Mouse (Mus musculus) CH12.LX (cell line): ENCODE measurements around the gene B4gat1. TPM values are rescaled to one million over a fixed set of nuclear protein-coding genes. Genes with fewer than 3 reads are reported as not detected.

Experiments used
- DNase-seq: peaks from one replicate; pipeline ENCODE4 v3.0.0-alpha.2; 2013; ENCODE audit errors: extremely low read depth
- H3K27ac ChIP-seq: 2 replicates; pipeline ENCODE4 v1.5.1; 2012; ENCODE audit warnings: low read depth, mild to moderate bottlenecking, control low read depth, moderate library complexity; ENCODE audit not compliant: insufficient read depth
- H3K27me3 ChIP-seq: replicated peaks from 2 replicates; pipeline ENCODE3; 2012; ENCODE audit warnings: inconsistent platforms
- H3K36me3 ChIP-seq, 2 experiments: replicated peaks in 1 of 2; 2 replicates each; pipeline versions ENCODE3 to v1.6.1; 2012; ENCODE audit warnings: inconsistent platforms in 1 of 2, low read length in 1 of 2, mild to moderate bottlenecking in 1 of 2, mixed read lengths in 1 of 2, moderate library complexity in 1 of 2; ENCODE audit not compliant: control insufficient read depth in 1 of 2, insufficient read depth in 1 of 2
- H3K4me1 ChIP-seq, 2 experiments: 2 replicates each; pipeline ENCODE4 v1.6.1; 2012; ENCODE audit warnings: inconsistent platforms in 1 of 2, moderate library complexity in 1 of 2; ENCODE audit not compliant: insufficient read depth in 2 of 2, control insufficient read depth in 1 of 2
- H3K4me2 ChIP-seq: 2 replicates; pipeline ENCODE4 v1.6.1; 2012; ENCODE audit warnings: low read depth, mild to moderate bottlenecking, control low read depth; ENCODE audit not compliant: poor library complexity, insufficient read depth, severe bottlenecking
- H3K4me3 ChIP-seq, 3 experiments: fragments of 150-350 bp in 1 of 3; sonication (generic) in 1 of 3; replicated peaks in 1 of 3; 2 replicates each; pipeline versions ENCODE3 to v1.5.1; 2011 to 2012; ENCODE audit warnings: low read depth in 2 of 3, low read length in 2 of 3, mild to moderate bottlenecking in 2 of 3, moderate library complexity in 2 of 3, control low read depth in 1 of 3, improper control_type of control experiment in 1 of 3, inconsistent platforms in 1 of 3, mixed read lengths in 1 of 3; ENCODE audit not compliant: poor library complexity in 1 of 3
- H3K79me2 ChIP-seq: replicated peaks from 2 replicates; pipeline ENCODE4 v1.6.1; 2012; ENCODE audit warnings: mild to moderate bottlenecking, moderate library complexity; ENCODE audit not compliant: control insufficient read depth, poor library complexity, insufficient read depth, severe bottlenecking; ENCODE audit errors: extremely low read depth
- H3K9ac ChIP-seq: 2 replicates; pipeline ENCODE4 v1.6.1; 2012; ENCODE audit warnings: low read depth, mild to moderate bottlenecking, control low read depth, moderate library complexity; ENCODE audit not compliant: insufficient read depth
- H3K9me3 ChIP-seq: replicated peaks from 2 replicates; pipeline ENCODE3; 2012; ENCODE audit warnings: low read length, inconsistent platforms, mixed read lengths
- BHLHE40 ChIP-seq: IDR thresholded peaks from 2 replicates; pipeline ENCODE4 v1.6.1; 2011; ENCODE audit warnings: mild to moderate bottlenecking, low read depth, low read length, improper control_type of control experiment
- CTCF ChIP-seq, 2 experiments: IDR thresholded peaks in 1 of 2; conservative IDR thresholded peaks in 1 of 2; 2 replicates each; pipeline ENCODE4 v1.5.1; 2011 to 2012; ENCODE audit warnings: low read depth in 2 of 2, low read length in 2 of 2, improper control_type of control experiment in 1 of 2, inconsistent platforms in 1 of 2, mild to moderate bottlenecking in 1 of 2, moderate library complexity in 1 of 2
- ELF1 ChIP-seq: IDR thresholded peaks from 2 replicates; pipeline ENCODE4 v1.6.1; 2014; ENCODE audit warnings: low read depth, mild to moderate bottlenecking, inconsistent platforms, low read length, improper control_type of control experiment
- EP300 ChIP-seq: IDR thresholded peaks from 2 replicates; pipeline ENCODE4 v1.6.1; 2011; ENCODE audit warnings: low read length, improper control_type of control experiment
- HCFC1 ChIP-seq: IDR thresholded peaks from 2 replicates; pipeline ENCODE4 v1.6.1; 2012; ENCODE audit warnings: low read depth, mild to moderate bottlenecking, inconsistent platforms, low read length, improper control_type of control experiment
- JUND ChIP-seq: conservative IDR thresholded peaks from 2 replicates; pipeline ENCODE4 v1.6.1; 2011; ENCODE audit warnings: low read depth, low read length, improper control_type of control experiment
- KAT2A ChIP-seq: IDR thresholded peaks from 2 replicates; pipeline ENCODE4 v1.6.1; 2012; ENCODE audit warnings: low read length, improper control_type of control experiment, inconsistent platforms; ENCODE audit not compliant: insufficient replicate concordance
- MAFK ChIP-seq: IDR thresholded peaks from 2 replicates; pipeline ENCODE4 v1.6.1; 2011; ENCODE audit warnings: low read length, improper control_type of control experiment; ENCODE audit not compliant: insufficient replicate concordance
- MAX ChIP-seq: IDR thresholded peaks from 2 replicates; pipeline ENCODE4 v1.6.1; 2011; ENCODE audit warnings: low read length, improper control_type of control experiment
- MEF2A ChIP-seq: IDR thresholded peaks from 2 replicates; pipeline ENCODE4 v1.6.1; 2014; ENCODE audit warnings: low read depth, mild to moderate bottlenecking, inconsistent platforms, low read length, improper control_type of control experiment, borderline replicate concordance
- MXI1 ChIP-seq: IDR thresholded peaks from 2 replicates; pipeline ENCODE4 v1.6.1; 2011; ENCODE audit warnings: mild to moderate bottlenecking, low read depth, low read length, improper control_type of control experiment
- MYC ChIP-seq: IDR thresholded peaks from 2 replicates; pipeline ENCODE4 v1.6.1; 2011; ENCODE audit warnings: low read depth, mild to moderate bottlenecking, improper control_type of control experiment, low read length
- NELFE ChIP-seq: IDR thresholded peaks from 2 replicates; pipeline ENCODE4 v1.6.1; 2011; ENCODE audit warnings: low read depth, low read length, improper control_type of control experiment
- NRF1 ChIP-seq: IDR thresholded peaks from 2 replicates; pipeline ENCODE4 v1.6.1; 2014; ENCODE audit warnings: low read depth, mild to moderate bottlenecking, inconsistent platforms, low read length, improper control_type of control experiment, moderate library complexity
- PAX5 ChIP-seq: IDR thresholded peaks from 2 replicates; pipeline ENCODE4 v1.6.1; 2012; ENCODE audit warnings: low read length, inconsistent platforms, mixed read lengths
- POLR2A ChIP-seq: IDR thresholded peaks from 2 replicates; pipeline ENCODE4 v1.6.1; 2011; ENCODE audit warnings: low read depth, mild to moderate bottlenecking, improper control_type of control experiment, low read length
- RAD21 ChIP-seq: IDR thresholded peaks from 2 replicates; pipeline ENCODE4 v1.6.1; 2011; ENCODE audit warnings: low read depth, mild to moderate bottlenecking, low read length, improper control_type of control experiment, moderate library complexity
- RCOR1 ChIP-seq: conservative IDR thresholded peaks from 2 replicates; pipeline ENCODE4 v1.6.1; 2012; ENCODE audit warnings: low read depth, mild to moderate bottlenecking, inconsistent platforms, low read length, improper control_type of control experiment
- SIN3A ChIP-seq: IDR thresholded peaks from 2 replicates; pipeline ENCODE4 v1.6.1; 2012; ENCODE audit warnings: low read length, improper control_type of control experiment, inconsistent platforms
- TBP ChIP-seq: conservative IDR thresholded peaks from 2 replicates; pipeline ENCODE4 v1.6.1; 2011; ENCODE audit warnings: low read depth, low read length, improper control_type of control experiment
- TCF12 ChIP-seq: IDR thresholded peaks from 2 replicates; pipeline ENCODE4 v1.6.1; 2014; ENCODE audit warnings: low read depth, mild to moderate bottlenecking, inconsistent platforms, low read length, improper control_type of control experiment
- UBTF ChIP-seq: IDR thresholded peaks from 2 replicates; pipeline ENCODE4 v1.6.1; 2012; ENCODE audit warnings: low read depth, mild to moderate bottlenecking, inconsistent platforms, low read length, improper control_type of control experiment, moderate library complexity
- USF1 ChIP-seq: IDR thresholded peaks from 2 replicates; pipeline ENCODE4 v1.6.1; 2014; ENCODE audit warnings: low read depth, mild to moderate bottlenecking, inconsistent platforms, low read length, improper control_type of control experiment
- USF2 ChIP-seq: conservative IDR thresholded peaks from 2 replicates; pipeline ENCODE4 v1.6.1; 2011; ENCODE audit warnings: low read depth, low read length, improper control_type of control experiment
- ZC3H11A ChIP-seq: IDR thresholded peaks from 2 replicates; pipeline ENCODE4 v1.6.1; 2012; ENCODE audit warnings: low read depth, mild to moderate bottlenecking, inconsistent platforms, low read length, improper control_type of control experiment
- ZMIZ1 ChIP-seq: IDR thresholded peaks from 2 replicates; pipeline ENCODE4 v1.6.1; 2012; ENCODE audit warnings: low read depth, mild to moderate bottlenecking, inconsistent platforms, low read length, improper control_type of control experiment
- dilution Hi-C: fragments of 300-500 bp; cut with MboI; formaldehyde crosslinking; loops from 2 replicates; pipeline ENCODE4 v1.14.3; 2020; ENCODE audit warnings: low sequenced_read_pairs; ENCODE audit not compliant: extremely low pct_unique_long_range_greater_than_20kb, extremely low pct_ligation_motif_present
- in situ Hi-C: fragments of 300-500 bp; cut with MboI; formaldehyde crosslinking; loops from 3 replicates; pipeline ENCODE4 v1.14.3; 2019; ENCODE audit warnings: low sequenced_read_pairs, low pct_ligation_motif_present, low pct_unique_long_range_greater_than_20kb, mixed read lengths
- polyA plus RNA-seq: library from polyadenylated mRNA; unstranded; fragments of >175 nt; gene quantifications from 2 replicates; pipeline ENCODE4 v1.2.1, GENCODE M21; 2012; ENCODE audit warnings: low read depth; ENCODE audit not compliant: insufficient read length
- total RNA-seq, 2 experiments: library from RNA; depleted of rRNA; stranded (reverse); fragments of 300-350 nt in 1 of 2; fragments of >200 nt in 1 of 2; gene quantifications; 2 replicates each; pipeline ENCODE4 v1.2.3; 2012 to 2014

Gene B4gat1
- total RNA-seq (2012; rRNA removed) (9.8 and 12.1 TPM in 2 replicates), total RNA-seq (2014; rRNA removed) (6.9 and 7.7 TPM in 2 replicates), polyA plus RNA-seq (5.2 and 5.6 TPM in 2 replicates)

DNA sequence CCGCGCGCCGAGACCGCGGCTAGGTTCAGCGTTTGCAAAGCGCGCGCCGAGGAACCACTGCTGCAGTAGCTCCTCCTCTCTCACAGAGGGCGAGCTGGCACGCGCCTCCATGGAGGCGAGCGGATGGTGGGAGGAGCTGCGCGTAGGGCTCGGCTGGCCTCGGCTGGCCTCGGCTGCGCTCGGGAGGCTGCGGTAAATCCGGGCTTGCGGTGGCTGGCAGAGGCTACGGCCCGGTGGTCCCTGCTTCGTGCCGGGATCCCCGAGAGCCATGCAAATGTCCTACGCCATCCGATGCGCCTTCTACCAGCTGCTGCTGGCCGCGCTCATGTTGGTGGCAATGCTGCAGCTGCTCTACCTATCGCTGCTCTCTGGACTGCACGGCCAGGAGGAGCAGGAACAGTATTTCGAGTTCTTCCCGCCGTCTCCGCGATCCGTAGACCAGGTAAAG is at the start of gene B4gat1, which contains the start of gene AC124502.3:
Gene B4gat1 (plus strand): TSS at position 118 of the 448 bp plus-strand sequence.
Gene AC124502.3 (plus strand): TSS at position 183 of the 448 bp plus-strand sequence.
- H3K27me3 ChIP-seq = peaks cover 7% of the 10 kb centered on the region

DNA sequence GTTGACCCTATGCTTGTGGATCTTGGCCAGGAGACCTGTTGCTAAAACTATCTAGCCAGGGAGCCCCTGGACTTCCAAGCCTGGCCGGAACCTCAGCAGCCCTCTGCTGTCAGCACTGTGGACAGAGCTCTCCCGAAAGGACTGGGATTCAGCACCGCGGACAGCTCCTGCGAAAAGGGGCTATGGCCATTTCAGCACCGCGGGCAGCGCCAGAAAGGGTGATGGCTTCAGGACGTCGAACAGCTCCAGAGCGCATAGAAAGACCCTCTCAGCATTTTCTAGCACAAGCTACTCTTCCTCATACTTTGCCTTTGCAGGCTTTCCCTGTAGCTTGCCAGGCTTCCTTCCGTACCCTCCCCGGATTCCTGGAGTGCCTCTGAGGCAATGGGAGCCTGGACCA is 49.6 kb upstream of the B4gat1 start:
- H3K27me3 ChIP-seq = peaks cover 69% of the 10 kb centered on the region
- H3K9ac ChIP-seq = no peak overlapping the region
- H3K79me2 ChIP-seq = no peaks in the 10 kb centered on the region
- no peak overlapping the region for H3K4me2 ChIP-seq
- no peak overlapping the region for H3K4me3 ChIP-seq
- dilution Hi-C loops (no loop called here), in situ Hi-C loops (loop anchor here (25.0 kb wide), 2 partner anchors 352 to 502 kb away; partner anchors contain the start of genes 2010003K11Rik, Rce1 and Syt12)
- TF ChIP-seq MXI1 (peak; percentile 98), BHLHE40 (no peak), SIN3A (peak; percentile 100)
- DNase-seq = peak; percentile 82
- no peak overlapping the region for H3K27ac ChIP-seq
- peaks cover 8% of the 10 kb centered on the region in 2 experiments for H3K4me1 ChIP-seq
- H3K9me3 ChIP-seq = peaks cover 5% of the 10 kb centered on the region
- no peaks in the 10 kb centered on the region for H3K36me3 ChIP-seq

More for the DNA sequence above, at the start of gene B4gat1, which contains the start of gene AC124502.3:
- Histone ChIP-seq H3K9me3 (no peaks in the 10 kb centered on the region), H3K79me2 (peaks cover 11% of the 10 kb centered on the region), H3K4me2 (peak within 1 kb of the TSS; percentile 82), H3K27ac (no peak within 1 kb of the TSS), H3K36me3 (peaks cover 3 to 11% of the 10 kb centered on the region in 2 experiments), H3K4me1 (peaks cover 12 to 40% of the 10 kb centered on the region in 2 experiments), H3K9ac (peak within 1 kb of the TSS; percentile 62), H3K4me3 (peak within 1 kb of the TSS; percentile 69 to 86 (median 79))
- in situ Hi-C loops = no loop called here
- no peak for TF ChIP-seq MAFK
- no peak for TF ChIP-seq USF2
- no peak for TF ChIP-seq JUND
- TF ChIP-seq NELFE = peak; percentile 65; the same call in 1 of the 2 replicates
- no peak; the same call in 1 of the 2 replicates for TF ChIP-seq ELF1
- TF ChIP-seq CTCF (conservative IDR thresholded peaks at IDR 0.05 in 1 of 2, IDR thresholded peaks at IDR 0.05 in 1 of 2; ENCODE audit: low read depth in 2 of 2, low read length in 2 of 2) = peak in 1 of 2 experiments; percentile 52; a peak in 2 of 4 replicates
- no peak for TF ChIP-seq RAD21
- TF ChIP-seq UBTF = no peak
- TF ChIP-seq PAX5 = no peak
- TF ChIP-seq ZMIZ1 = peak; percentile 77
- TF ChIP-seq POLR2A = peak; percentile 79
- no peak for TF ChIP-seq KAT2A
- TF ChIP-seq TCF12 = peak; percentile 58; the same call in 1 of the 2 replicates
- TF ChIP-seq RCOR1 = no peak
- TF ChIP-seq NRF1 = peak; percentile 54
- peak; percentile 69; the same call in 1 of the 2 replicates for TF ChIP-seq SIN3A
- TF ChIP-seq TBP = no peak
- TF ChIP-seq MYC = no peak
- TF ChIP-seq MAX = no peak; the same call in 1 of the 2 replicates
- no peak for TF ChIP-seq MEF2A
- no peak for TF ChIP-seq EP300
- TF ChIP-seq HCFC1 = no peak
- peak; percentile 70; the same call in 1 of the 2 replicates for TF ChIP-seq MXI1
- no peak for TF ChIP-seq ZC3H11A
- no peak for TF ChIP-seq USF1
- TF ChIP-seq BHLHE40 = peak; percentile 47; the same call in 1 of the 2 replicates
- DNase-seq = peak; percentile 84
- dilution Hi-C loops = no loop called here
